Mouse (Mus musculus) midbrain, embryonic 16.5 days (tissue): ENCODE results near the gene Map2. TPM values are rescaled to one million over a fixed set of nuclear protein-coding genes. Genes with fewer than 3 reads are reported as not detected.

Experiments used
- ATAC-seq: fragments of 200-750 bp; cut with Nextera tagmentation; 2 replicates; pipeline ENCODE4 v1.8.0; 2017; ENCODE audit warnings: moderate TSS enrichment
- H3K27ac ChIP-seq: fragments of 300-500 bp; sonication (generic); 2 replicates; pipeline ENCODE4 v1.5.1; 2014; ENCODE audit warnings: mild to moderate bottlenecking, low read length, mixed read lengths
- H3K27me3 ChIP-seq: fragments of 300-500 bp; sonication (generic); 2 replicates; pipeline ENCODE4 v1.6.1; 2014; ENCODE audit warnings: low read depth, low read length, mixed read lengths; ENCODE audit not compliant: control insufficient read depth, insufficient read depth
- H3K36me3 ChIP-seq: fragments of 300-500 bp; sonication (generic); 2 replicates; pipeline ENCODE4 v1.6.1; 2014; ENCODE audit warnings: mild to moderate bottlenecking, low read length, moderate library complexity, mixed read lengths; ENCODE audit not compliant: control insufficient read depth, insufficient read depth
- H3K4me1 ChIP-seq: fragments of 300-500 bp; sonication (generic); 2 replicates; pipeline ENCODE4 v1.6.1; 2014; ENCODE audit warnings: mild to moderate bottlenecking, low read length, mixed read lengths; ENCODE audit not compliant: control insufficient read depth, insufficient read depth
- H3K4me2 ChIP-seq: fragments of 300-500 bp; sonication (generic); 2 replicates; pipeline ENCODE4 v1.6.1; 2014; ENCODE audit warnings: mild to moderate bottlenecking, low read length, mixed read lengths
- H3K4me3 ChIP-seq: fragments of 300-500 bp; sonication (generic); 2 replicates; pipeline ENCODE4 v1.5.1; 2014; ENCODE audit warnings: low read depth, mild to moderate bottlenecking, low read length, moderate library complexity, mixed read lengths
- H3K9ac ChIP-seq: fragments of 300-500 bp; sonication (generic); 2 replicates; pipeline ENCODE4 v1.6.1; 2014; ENCODE audit warnings: low read depth, low read length, mixed read lengths
- H3K9me3 ChIP-seq: fragments of 300-500 bp; sonication (generic); replicated peaks from 2 replicates; pipeline ENCODE4 v1.6.1; 2014; ENCODE audit warnings: mild to moderate bottlenecking, low read length, mixed read lengths; ENCODE audit not compliant: control insufficient read depth, poor library complexity, severe bottlenecking
- WGBS: fragments of 180-500 bp; shearing (Covaris S2); extraction: QIAGEN DNeasy Blood & Tissue Kit; methylation state at CpG from one replicate; pipeline ENCODE4 v1.1.7; 2014; 5-methylcytosine and 5-hydroxymethylcytosine counted together
- polyA plus RNA-seq: library from polyadenylated mRNA; unstranded; fragments of >200 nt; fragmentation: Nextera tagmentation; extraction: Ambion mirVana; gene quantifications from 2 replicates; pipeline ENCODE4 v1.2.1, GENCODE M21; 2015

Map2 gene
- polyA plus RNA-seq, 1 experiment from 2014 or later = 430 TPM

- Histone ChIP-seq H3K4me2 (no peak overlapping the region), H3K27ac (no peak overlapping the region), H3K27me3 (no peaks in the 10 kb centered on the region), H3K4me3 (no peak overlapping the region), H3K9ac (no peak overlapping the region), H3K4me1 (peaks cover 24% of the 10 kb centered on the region), H3K36me3 (0 out of 2 replicates have a peak, but pooled peaks cover 3% of the 10 kb centered on the region), H3K9me3 (no peaks in the 10 kb centered on the region)
- WGBS = 26% methylated on average over 8 of the region's 8 CpGs
- no peak for ATAC-seq
These were observed 173.5 kb downstream of the Map2 start for GRCm38 (mm10) chr1:66348404-66349165.

- Histone ChIP-seq H3K36me3 (0 out of 2 replicates have a peak, but pooled peaks cover 3% of the 10 kb centered on the region), H3K4me3 (no peak overlapping the region), H3K4me1 (peaks cover 24% of the 10 kb centered on the region), H3K9ac (no peak overlapping the region), H3K27ac (no peak overlapping the region; the same call in 1 of the 2 replicates), H3K9me3 (no peaks in the 10 kb centered on the region), H3K27me3 (no peaks in the 10 kb centered on the region), H3K4me2 (no peak overlapping the region)
- no peak for ATAC-seq
- 16% methylated on average over 3 of the region's 3 CpGs for WGBS
These were observed 174.2 kb downstream of the Map2 start for GRCm38 (mm10) chr1:66349166-66349835.

- H3K27ac ChIP-seq = no peak overlapping the region
- no peak overlapping the region for H3K4me2 ChIP-seq
- H3K9me3 ChIP-seq = no peaks in the 10 kb centered on the region
- H3K4me3 ChIP-seq = no peak overlapping the region
- H3K36me3 ChIP-seq = 0 out of 2 replicates have a peak, but pooled peaks cover 3% of the 10 kb centered on the region
- no peak overlapping the region for H3K9ac ChIP-seq
- ATAC-seq = no peak
- H3K27me3 ChIP-seq = no peaks in the 10 kb centered on the region
- H3K4me1 ChIP-seq = peaks cover 22% of the 10 kb centered on the region
These were observed 176.3 kb downstream of the Map2 start for GRCm38 (mm10) chr1:66351366-66351765.

- WGBS = 91% methylated on average over 2 of the region's 2 CpGs
- H3K4me3 ChIP-seq = no peak overlapping the region
- no peaks in the 10 kb centered on the region for H3K27me3 ChIP-seq
- H3K9ac ChIP-seq = no peak overlapping the region
- no peaks in the 10 kb centered on the region for H3K9me3 ChIP-seq
- H3K4me1 ChIP-seq = peaks cover 16% of the 10 kb centered on the region
- no peak overlapping the region for H3K4me2 ChIP-seq
- H3K36me3 ChIP-seq = peaks cover 7% of the 10 kb centered on the region; the same call in 1 of the 2 replicates
- H3K27ac ChIP-seq = no peak overlapping the region
- ATAC-seq = no peak
These were observed 186.7 kb downstream of the Map2 start for GRCm38 (mm10) chr1:66361799-66362198.

GRCm38 (mm10) chr1:66363285-66363684 is 188.2 kb downstream of the Map2 start:
- peaks cover 13% of the 10 kb centered on the region for H3K4me1 ChIP-seq
- WGBS = 44% methylated on average over 9 of the region's 9 CpGs
- peak overlapping the region; percentile 38 for H3K27ac ChIP-seq
- no peak overlapping the region for H3K9ac ChIP-seq
- H3K4me2 ChIP-seq = no peak overlapping the region
- peaks cover 9% of the 10 kb centered on the region; the same call in 1 of the 2 replicates for H3K36me3 ChIP-seq
- ATAC-seq = peak; percentile 50
- H3K27me3 ChIP-seq = no peaks in the 10 kb centered on the region
- no peaks in the 10 kb centered on the region for H3K9me3 ChIP-seq
- no peak overlapping the region for H3K4me3 ChIP-seq

GRCm38 (mm10) chr1:66364386-66364785 is 189.3 kb downstream of the Map2 start:
- H3K27me3 ChIP-seq = no peaks in the 10 kb centered on the region
- no peaks in the 10 kb centered on the region for H3K9me3 ChIP-seq
- ATAC-seq = no peak
- H3K9ac ChIP-seq = no peak overlapping the region
- peaks cover 9% of the 10 kb centered on the region; the same call in 1 of the 2 replicates for H3K36me3 ChIP-seq
- 95% methylated on average over 2 of the region's 2 CpGs for WGBS
- H3K4me2 ChIP-seq = no peak overlapping the region
- H3K4me1 ChIP-seq = peaks cover 13% of the 10 kb centered on the region
- no peak overlapping the region for H3K27ac ChIP-seq
- H3K4me3 ChIP-seq = no peak overlapping the region

GRCm38 (mm10) chr1:66365600-66365999 is 190.5 kb downstream of the Map2 start:
- ATAC-seq = no peak
- Histone ChIP-seq H3K36me3 (peaks cover 12% of the 10 kb centered on the region; the same call in 1 of the 2 replicates), H3K4me2 (no peak overlapping the region)

DNA sequence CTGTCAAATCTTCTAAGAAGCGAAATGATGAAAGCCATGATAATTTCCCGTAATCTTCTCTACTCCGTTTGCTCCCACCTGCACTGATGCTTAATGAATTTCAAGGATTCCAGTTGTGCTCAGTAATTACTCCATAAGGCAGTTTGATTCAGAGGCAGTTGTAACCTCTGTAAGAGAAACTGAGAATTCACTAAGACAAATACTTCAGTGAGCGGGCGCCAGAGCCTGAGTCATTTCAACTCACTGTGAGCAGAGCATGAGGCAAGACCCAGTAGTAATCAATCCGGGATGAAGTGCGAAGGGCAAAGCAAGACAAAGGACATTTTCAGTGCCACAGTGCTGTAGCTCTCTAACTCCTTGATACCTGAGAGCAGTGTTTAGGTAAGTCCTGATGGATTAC is 194.4 kb downstream of the Map2 start:
- Histone ChIP-seq H3K27me3 (no peaks in the 10 kb centered on the region), H3K9me3 (no peaks in the 10 kb centered on the region), H3K4me3 (no peak overlapping the region), H3K4me1 (peaks cover 3% of the 10 kb centered on the region), H3K4me2 (no peak overlapping the region), H3K27ac (no peak overlapping the region; the same call in 1 of the 2 replicates), H3K9ac (no peak overlapping the region), H3K36me3 (peaks cover 11% of the 10 kb centered on the region; the same call in 1 of the 2 replicates)
- 83% methylated on average over 7 of the region's 7 CpGs for WGBS
- no peak for ATAC-seq

More at GRCm38 (mm10) chr1:66365600-66365999, 190.5 kb downstream of the Map2 start:
- no peak overlapping the region for H3K4me3 ChIP-seq
- WGBS = 76% methylated on average over 4 of the region's 4 CpGs
- no peaks in the 10 kb centered on the region for H3K27me3 ChIP-seq
- H3K9ac ChIP-seq = no peak overlapping the region
- no peak overlapping the region for H3K27ac ChIP-seq
- peaks cover 15% of the 10 kb centered on the region for H3K4me1 ChIP-seq
- H3K9me3 ChIP-seq = no peaks in the 10 kb centered on the region

- Histone ChIP-seq H3K27ac (no peak overlapping the region), H3K4me2 (no peak overlapping the region), H3K4me3 (no peak overlapping the region), H3K4me1 (peaks cover 3% of the 10 kb centered on the region; the same call in 1 of the 2 replicates), H3K9ac (no peak overlapping the region), H3K9me3 (no peaks in the 10 kb centered on the region), H3K27me3 (no peaks in the 10 kb centered on the region), H3K36me3 (peaks cover 6% of the 10 kb centered on the region; the same call in 1 of the 2 replicates)
- 74% methylated on average over 2 of the region's 2 CpGs for WGBS
- no peak for ATAC-seq
These were observed 196.3 kb downstream of the Map2 start for GRCm38 (mm10) chr1:66371371-66371770.
